Mouse (Mus musculus) bone marrow, adult 2 months (tissue): ENCODE results near the gene Tmem203. TPM values are rescaled to one million over a fixed set of nuclear protein-coding genes. Genes with fewer than 3 reads are reported as not detected.

Experiments
- H3K27ac ChIP-seq: fragments of 200-500 bp; 2 replicates; pipeline ENCODE4 v1.5.1; 2012; ENCODE audit warnings: low read depth, mild to moderate bottlenecking, control low read depth, inconsistent platforms, low read length; ENCODE audit not compliant: control insufficient read depth, poor library complexity, insufficient read depth
- H3K4me1 ChIP-seq: fragments of 200-500 bp; 2 replicates; pipeline ENCODE4 v1.6.1; 2011; ENCODE audit warnings: low read length; ENCODE audit not compliant: control insufficient read depth, insufficient read depth
- H3K4me3 ChIP-seq: fragments of 200-500 bp; replicated peaks from 2 replicates; pipeline ENCODE3; 2011; ENCODE audit warnings: mild to moderate bottlenecking, low read depth, low read length, control low read depth; ENCODE audit not compliant: control insufficient read depth
- CTCF ChIP-seq: fragments of 200-500 bp; IDR thresholded peaks from 2 replicates; pipeline ENCODE4 v1.5.1; 2011; ENCODE audit warnings: low read length, control low read depth; ENCODE audit not compliant: control insufficient read depth, insufficient read depth
- POLR2A ChIP-seq: fragments of 200-500 bp; IDR thresholded peaks from 2 replicates; pipeline ENCODE4 v1.6.1; 2011; ENCODE audit warnings: low read depth, mild to moderate bottlenecking, control low read depth, low read length, borderline replicate concordance; ENCODE audit not compliant: control insufficient read depth
- WGBS: fragments of 180-500 bp; shearing (Covaris S2); methylation state at CpG from one replicate; pipeline ENCODE4 v1.1.7; 2018; 5-methylcytosine and 5-hydroxymethylcytosine counted together
- polyA plus RNA-seq: library from polyadenylated mRNA; stranded (reverse); fragments of >200 nt; gene quantifications from 2 replicates; pipeline ENCODE4 v1.2.4, GENCODE M21; 2011; ENCODE audit warnings: low replicate concordance; ENCODE audit not compliant: missing spikeins, insufficient read depth, insufficient read length

Gene Tmem203
- polyA plus RNA-seq, 1 experiment, result 15.6 TPM

DNA sequence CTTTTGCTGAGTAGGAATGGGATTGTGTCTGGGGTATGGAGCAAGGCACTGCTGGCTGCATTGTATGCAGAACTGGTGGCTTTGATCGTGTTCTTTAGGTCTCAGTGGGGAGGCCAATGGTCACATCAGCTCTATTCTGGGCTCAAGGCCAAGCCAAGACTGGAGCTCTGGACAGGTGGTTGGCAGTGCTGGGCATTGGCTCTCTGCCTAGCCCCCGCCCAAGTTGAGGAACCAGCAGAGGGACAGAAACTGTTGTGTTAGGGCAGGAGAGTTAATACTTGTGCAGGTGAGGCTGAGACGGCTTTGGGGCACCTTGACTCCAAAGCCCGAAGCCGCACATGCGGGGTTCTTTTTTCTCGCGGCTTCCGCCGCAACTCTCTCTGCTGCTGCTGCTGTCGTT lies 34.4 kb downstream of the Tmem203 start, which contains the start of gene Lrrc26:
Gene Lrrc26 (plus strand): TSS at position 265 of the 400 bp plus-strand sequence.
- Histone ChIP-seq H3K4me3 (no peak within 1 kb of the TSS), H3K4me1 (no peaks in the 10 kb centered on the region), H3K27ac (no peak within 1 kb of the TSS)
- TF ChIP-seq POLR2A, result no peak
- TF ChIP-seq CTCF, result no peak
- WGBS, result 6% methylated on average over 11 of the region's 11 CpGs

DNA sequence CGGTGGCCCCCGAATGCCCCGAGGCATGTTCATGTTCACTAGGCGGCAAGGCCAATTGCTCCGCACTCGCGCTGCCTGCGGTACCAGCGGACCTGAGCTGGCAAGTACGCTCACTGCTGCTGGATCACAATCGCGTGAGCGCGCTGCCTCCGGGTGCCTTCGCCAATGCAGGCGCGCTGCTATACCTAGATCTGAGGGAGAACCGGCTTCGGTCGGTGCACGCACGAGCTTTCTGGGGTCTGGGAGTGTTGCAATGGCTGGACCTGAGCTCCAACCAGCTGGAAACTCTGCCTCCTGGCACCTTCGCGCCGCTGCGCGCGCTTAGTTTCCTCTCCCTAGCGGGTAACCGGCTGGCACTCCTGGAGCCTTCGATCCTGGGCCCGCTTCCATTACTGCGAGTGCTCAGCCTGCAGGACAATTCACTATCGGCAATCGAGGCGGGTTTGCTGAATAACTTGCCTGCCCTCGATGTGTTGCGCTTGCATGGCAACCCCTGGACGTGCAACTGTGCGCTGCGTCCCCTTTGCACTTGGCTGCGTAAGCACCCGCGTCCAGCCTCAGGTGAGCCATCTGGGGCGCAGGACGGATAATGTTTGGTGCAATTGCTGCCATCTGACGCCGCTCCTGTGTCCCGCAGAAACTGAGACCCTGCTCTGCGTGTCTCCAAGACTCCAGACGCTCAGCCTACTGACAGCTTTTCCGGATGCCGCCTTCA lies 35.0 kb downstream of the Tmem203 start:
- WGBS, result 3% methylated on average over 54 of the region's 54 CpGs
- Histone ChIP-seq H3K27ac (no peak overlapping the region), H3K4me3 (no peak overlapping the region), H3K4me1 (no peaks in the 10 kb centered on the region)
- no peak for TF ChIP-seq CTCF
- TF ChIP-seq POLR2A, result no peak

- 4% methylated on average over 18 of the region's 18 CpGs for WGBS
- no peak for TF ChIP-seq CTCF
- TF ChIP-seq POLR2A, result no peak
- Histone ChIP-seq H3K4me3 (no peak overlapping the region), H3K27ac (no peak overlapping the region), H3K4me1 (no peaks in the 10 kb centered on the region)
These were observed 35.5 kb downstream of the Tmem203 start for GRCm38 (mm10) chr2:25290816-25291130.

- H3K27ac ChIP-seq, result no peak overlapping the region
- TF ChIP-seq POLR2A, result no peak
- TF ChIP-seq CTCF, result no peak
- 10% methylated on average over 32 of the region's 32 CpGs for WGBS
- no peak overlapping the region for H3K4me3 ChIP-seq
- H3K4me1 ChIP-seq, result no peaks in the 10 kb centered on the region
These were observed 36.2 kb downstream of the Tmem203 start for GRCm38 (mm10) chr2:25291184-25292053.

GRCm38 (mm10) chr2:25292054-25292544 lies 36.9 kb downstream of the Tmem203 start:
- H3K27ac ChIP-seq, result no peak overlapping the region
- no peak overlapping the region for H3K4me3 ChIP-seq
- H3K4me1 ChIP-seq, result no peaks in the 10 kb centered on the region
- TF ChIP-seq POLR2A (no peak), CTCF (no peak)
- WGBS, result 8% methylated on average over 43 of the region's 43 CpGs

DNA sequence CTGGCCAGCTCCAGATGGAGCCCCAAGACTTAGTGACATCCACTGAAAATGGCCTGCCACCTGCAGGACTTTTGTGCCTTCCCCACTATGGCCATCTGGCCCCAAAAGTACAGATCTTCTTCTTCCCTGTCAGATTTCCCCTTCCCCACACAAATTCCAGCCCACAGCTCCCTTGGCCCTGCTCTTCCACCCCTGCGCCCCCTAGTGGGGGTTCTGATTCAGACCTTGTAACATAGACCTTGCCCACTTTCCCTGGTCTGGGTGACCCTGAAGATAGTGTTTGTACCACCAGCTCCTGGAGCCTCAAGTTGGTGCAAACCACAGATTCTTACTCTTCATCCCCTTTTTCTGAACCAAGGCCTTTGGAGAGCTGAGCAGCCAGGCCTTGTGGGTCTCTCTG lies 37.6 kb downstream of the Tmem203 start:
- no peaks in the 10 kb centered on the region for H3K4me1 ChIP-seq
- WGBS, result 0% methylated on average over 1 of the region's 1 CpGs
- TF ChIP-seq CTCF (peak; percentile 77), POLR2A (no peak)
- no peak overlapping the region for H3K4me3 ChIP-seq
- H3K27ac ChIP-seq, result no peak overlapping the region

- WGBS, result 75% methylated on average over 9 of the region's 9 CpGs
- TF ChIP-seq POLR2A (no peak), CTCF (no peak)
- H3K4me3 ChIP-seq, result no peak overlapping the region
- H3K27ac ChIP-seq, result no peak overlapping the region
- no peaks in the 10 kb centered on the region for H3K4me1 ChIP-seq
These were observed 38.5 kb downstream of the Tmem203 start for GRCm38 (mm10) chr2:25293706-25294105.

DNA sequence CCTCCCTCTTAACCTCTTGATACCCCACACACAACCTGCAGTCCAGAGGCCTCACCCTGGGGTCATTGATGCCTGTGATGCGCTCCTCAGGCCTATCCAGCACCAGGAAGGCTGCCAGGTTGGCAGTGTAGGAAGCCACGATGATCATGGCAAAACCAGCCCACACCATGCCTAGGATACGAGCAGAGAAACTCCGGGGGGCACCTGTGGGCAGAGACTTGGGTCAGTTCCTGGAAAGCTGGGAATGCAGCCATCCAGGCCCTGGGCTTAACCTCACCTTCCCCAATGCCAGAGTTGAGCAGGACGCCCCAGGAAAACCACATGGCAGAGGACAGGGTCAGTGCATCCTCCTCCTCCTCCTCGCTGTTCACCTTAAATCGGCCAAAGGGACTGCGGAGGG lies 41.9 kb downstream of the Tmem203 start:
- no peak overlapping the region for H3K4me3 ChIP-seq
- H3K4me1 ChIP-seq, result no peaks in the 10 kb centered on the region
- no peak overlapping the region for H3K27ac ChIP-seq
- WGBS, result 69% methylated on average over 8 of the region's 8 CpGs
- TF ChIP-seq CTCF (no peak), POLR2A (no peak)

DNA sequence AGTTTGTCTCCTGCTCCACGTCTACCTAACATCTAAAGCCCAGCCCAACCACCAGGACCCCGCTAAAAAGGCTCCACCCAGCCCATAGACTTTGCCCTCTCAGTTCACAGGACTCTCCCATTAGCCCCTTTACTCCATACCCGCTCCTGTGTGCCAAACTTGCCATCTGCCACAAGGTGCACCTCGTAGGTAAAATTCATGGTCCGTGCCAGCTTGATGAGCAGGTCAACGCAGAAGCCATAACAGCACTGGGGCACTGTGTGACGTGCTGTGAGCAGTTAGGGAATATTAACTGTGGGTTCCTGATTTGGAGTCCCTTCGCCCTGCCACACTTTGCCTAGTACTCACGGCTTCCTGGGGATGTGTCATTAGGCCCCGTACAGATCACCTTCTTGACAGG lies 42.8 kb downstream of the Tmem203 start:
- no peaks in the 10 kb centered on the region for H3K4me1 ChIP-seq
- no peak overlapping the region for H3K27ac ChIP-seq
- no peak overlapping the region for H3K4me3 ChIP-seq
- WGBS, result 69% methylated on average over 10 of the region's 10 CpGs
- TF ChIP-seq POLR2A (no peak), CTCF (no peak)
